Mouse (Mus musculus) kidney, postnatal 0 days (tissue): ENCODE data around the gene Cenpc1. TPM values are rescaled to one million over a fixed set of nuclear protein-coding genes. Genes with fewer than 3 reads are reported as not detected.
A peak's percentile ranks its signal among the peaks of the same experiment; 100 is the strongest.

Experiments used
- ATAC-seq: fragments of 200-750 bp; cut with Nextera tagmentation; replicated peaks from 2 replicates; pipeline ENCODE4 v1.8.0; 2017; ENCODE audit warnings: low read depth, moderate number of reproducible peaks, moderate TSS enrichment, moderate library complexity; ENCODE audit not compliant: low FRiP score
- DNase-seq: peaks from one replicate; pipeline ENCODE4 v3.0.0-alpha.2; 2016; ENCODE audit warnings: low spot score
- H3K27ac ChIP-seq: fragments of 300-500 bp; sonication (generic); 2 replicates; pipeline ENCODE4 v1.5.1; 2014; ENCODE audit warnings: mild to moderate bottlenecking
- H3K27me3 ChIP-seq: fragments of 300-500 bp; sonication (generic); 2 replicates; pipeline ENCODE4 v1.6.1; 2014; ENCODE audit warnings: low read length, mixed read lengths; ENCODE audit not compliant: insufficient read depth
- H3K36me3 ChIP-seq: fragments of 300-500 bp; sonication (generic); 2 replicates; pipeline ENCODE4 v1.6.1; 2014; ENCODE audit warnings: low read length, mixed read lengths; ENCODE audit not compliant: insufficient read depth
- H3K4me1 ChIP-seq: fragments of 300-500 bp; sonication (generic); replicated peaks from 2 replicates; pipeline ENCODE4 v1.6.1; 2014; ENCODE audit warnings: antibody characterized with exemption, low read length, mixed read lengths; ENCODE audit not compliant: insufficient read depth
- H3K4me2 ChIP-seq: fragments of 300-500 bp; sonication (generic); 2 replicates; pipeline ENCODE4 v1.6.1; 2014; ENCODE audit warnings: mild to moderate bottlenecking, low read length, moderate library complexity, mixed read lengths
- H3K4me3 ChIP-seq: fragments of 300-500 bp; sonication (generic); replicated peaks from 2 replicates; pipeline ENCODE4 v1.5.1; 2014; ENCODE audit warnings: low read depth, low read length
- H3K9ac ChIP-seq: fragments of 300-500 bp; sonication (generic); 2 replicates; pipeline ENCODE4 v1.6.1; 2014; ENCODE audit warnings: low read depth, low read length
- H3K9me3 ChIP-seq: fragments of 300-500 bp; sonication (generic); replicated peaks from 2 replicates; pipeline ENCODE4 v1.6.1; 2016; ENCODE audit warnings: low read length, inconsistent platforms, mixed read lengths
- CTCF ChIP-seq: IDR thresholded peaks from 2 replicates; pipeline ENCODE4 v1.5.1; 2016; ENCODE audit warnings: antibody characterized with exemption, low read depth, mild to moderate bottlenecking, moderate library complexity
- WGBS: fragments of 180-500 bp; shearing (Covaris S2); extraction: QIAGEN DNeasy Blood & Tissue Kit; methylation state at CpG from one replicate; pipeline ENCODE4 v1.1.7; 2014; 5-methylcytosine and 5-hydroxymethylcytosine counted together
- polyA plus RNA-seq: library from polyadenylated mRNA; unstranded; fragments of >200 nt; fragmentation: Nextera tagmentation; extraction: Ambion mirVana; gene quantifications from 2 replicates; pipeline ENCODE4 v1.2.1, GENCODE M21; 2015

Cenpc1 gene
- polyA plus RNA-seq, 1 experiment from 2014 or later = 20.2 TPM

DNA sequence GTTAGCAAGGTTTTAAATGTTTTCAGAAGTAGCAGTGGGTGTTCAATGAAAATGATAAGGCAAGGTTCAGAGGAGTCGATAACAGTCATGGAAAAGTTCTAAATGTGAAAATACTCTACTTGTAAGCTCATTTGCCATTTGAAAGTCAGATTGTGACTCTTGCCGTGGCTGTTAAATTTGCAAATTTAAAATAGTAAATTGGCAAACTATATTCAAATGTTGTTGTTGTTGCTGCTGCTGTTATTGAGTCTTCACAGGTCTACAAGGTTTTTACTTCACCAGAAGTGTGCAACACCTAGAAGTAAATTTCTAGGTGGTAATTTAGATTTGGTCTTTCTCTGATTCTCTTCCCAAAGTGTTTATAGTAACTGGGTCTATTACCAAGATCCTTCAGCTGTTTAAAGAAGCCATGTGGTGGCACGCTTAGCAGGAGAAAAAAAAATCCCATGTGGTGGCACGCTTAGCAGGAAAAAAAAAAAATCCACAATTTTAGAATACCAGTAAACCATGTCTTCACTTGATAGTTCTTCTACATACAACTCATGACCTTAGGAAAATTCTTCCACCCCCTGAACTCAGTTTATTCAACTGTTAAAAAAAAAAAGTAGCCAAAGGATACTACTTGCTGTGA lies 7.5 kb upstream of the Cenpc1 start:
- 86% methylated on average over 4 of the region's 4 CpGs for WGBS
- no peak for TF ChIP-seq CTCF
- no peak for DNase-seq
- no peaks in the 10 kb centered on the region for H3K27me3 ChIP-seq
- H3K9ac ChIP-seq = no peak overlapping the region
- H3K4me1 ChIP-seq = no peaks in the 10 kb centered on the region
- no peak overlapping the region for H3K4me3 ChIP-seq
- H3K4me2 ChIP-seq = no peak overlapping the region
- no peak for ATAC-seq
- no peaks in the 10 kb centered on the region for H3K9me3 ChIP-seq
- H3K27ac ChIP-seq = no peak overlapping the region
- H3K36me3 ChIP-seq = no peaks in the 10 kb centered on the region

DNA sequence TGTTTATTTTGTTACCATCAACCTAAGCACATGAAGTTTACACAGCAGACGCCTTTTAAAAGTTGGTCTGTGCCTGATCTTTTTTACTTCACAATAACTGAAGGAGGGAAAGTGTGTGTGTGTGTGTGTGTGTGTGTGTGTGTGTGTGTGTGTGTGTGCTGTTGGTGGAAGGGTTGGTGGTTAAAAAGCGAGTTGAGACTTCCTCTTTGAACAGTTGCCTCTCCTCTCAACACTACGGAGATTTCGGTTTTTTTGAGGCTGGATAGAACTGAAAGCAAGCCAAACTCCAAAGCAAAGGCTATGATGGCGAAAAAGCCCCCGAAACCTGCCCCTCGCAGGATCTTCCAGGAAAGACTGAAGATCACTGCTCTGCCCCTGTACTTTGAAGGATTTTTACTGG lies 6.2 kb upstream of the Cenpc1 start, which contains the start of gene Stap1:
Gene Stap1 (plus strand): TSS at position 209 of the 400 bp plus-strand sequence.
- no peak for ATAC-seq
- H3K4me2 ChIP-seq = no peak within 1 kb of the TSS
- no peaks in the 10 kb centered on the region for H3K36me3 ChIP-seq
- H3K4me3 ChIP-seq = no peak within 1 kb of the TSS
- H3K9me3 ChIP-seq = no peaks in the 10 kb centered on the region
- H3K9ac ChIP-seq = no peak within 1 kb of the TSS
- 75% methylated on average over 7 of the region's 7 CpGs for WGBS
- H3K27me3 ChIP-seq = no peaks in the 10 kb centered on the region
- no peak for DNase-seq
- TF ChIP-seq CTCF = no peak
- H3K27ac ChIP-seq = no peak within 1 kb of the TSS
- no peaks in the 10 kb centered on the region for H3K4me1 ChIP-seq

DNA sequence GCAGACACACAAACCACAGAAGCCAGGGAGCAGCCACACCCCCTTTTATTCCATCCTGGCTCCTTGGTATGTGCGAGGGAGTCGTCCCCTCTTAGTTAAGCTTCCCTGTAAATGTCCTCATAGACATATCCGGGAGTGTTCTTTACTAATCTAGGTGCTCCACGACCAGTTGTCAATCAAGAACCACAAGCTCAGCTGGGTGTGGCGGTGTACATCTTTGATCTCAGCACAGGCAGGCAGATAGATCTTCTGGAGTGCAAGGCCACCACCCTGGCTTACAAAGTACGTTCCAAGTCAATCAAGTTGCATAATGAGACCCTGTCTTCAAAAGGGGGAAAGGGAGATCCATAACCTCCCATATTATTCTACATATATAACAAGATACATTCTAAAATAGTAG lies 3.7 kb upstream of the Cenpc1 start:
- WGBS = 75% methylated on average over 6 of the region's 6 CpGs

DNA sequence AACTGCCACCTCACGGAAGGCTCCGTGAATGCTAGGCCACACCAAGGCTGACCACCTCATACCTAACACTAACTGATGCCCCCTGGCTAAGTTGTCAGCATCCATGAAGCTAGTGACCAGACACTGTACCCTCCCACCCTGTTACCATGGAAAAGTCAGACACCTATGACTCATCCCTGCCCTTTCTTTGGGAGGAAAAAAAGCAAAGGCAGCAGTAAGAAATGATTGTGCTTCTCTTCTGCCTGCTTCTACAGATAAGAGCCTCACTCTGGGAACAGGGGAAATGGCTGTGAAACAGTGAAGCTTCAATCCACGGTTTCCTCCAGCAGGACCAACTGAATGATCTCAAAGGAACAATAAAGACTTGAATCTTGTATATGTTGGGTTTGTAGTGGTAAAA lies 3.1 kb upstream of the Cenpc1 start:
- DNase-seq = no peak
- Histone ChIP-seq H3K4me3 (no peak overlapping the region), H3K9me3 (no peaks in the 10 kb centered on the region), H3K27me3 (no peaks in the 10 kb centered on the region), H3K27ac (no peak overlapping the region), H3K4me1 (no peaks in the 10 kb centered on the region), H3K36me3 (no peaks in the 10 kb centered on the region), H3K4me2 (no peak overlapping the region), H3K9ac (no peak overlapping the region)
- ATAC-seq = no peak
- TF ChIP-seq CTCF = no peak
- 83% methylated on average over 3 of the region's 3 CpGs for WGBS

More for the DNA sequence above, 3.7 kb upstream of the Cenpc1 start:
- H3K27me3 ChIP-seq = no peaks in the 10 kb centered on the region
- no peak overlapping the region for H3K4me3 ChIP-seq
- H3K4me1 ChIP-seq = no peaks in the 10 kb centered on the region
- no peak overlapping the region for H3K4me2 ChIP-seq
- H3K27ac ChIP-seq = no peak overlapping the region
- H3K36me3 ChIP-seq = no peaks in the 10 kb centered on the region
- no peaks in the 10 kb centered on the region for H3K9me3 ChIP-seq
- no peak overlapping the region for H3K9ac ChIP-seq
- no peak for TF ChIP-seq CTCF
- no peak for ATAC-seq
- DNase-seq = no peak

DNA sequence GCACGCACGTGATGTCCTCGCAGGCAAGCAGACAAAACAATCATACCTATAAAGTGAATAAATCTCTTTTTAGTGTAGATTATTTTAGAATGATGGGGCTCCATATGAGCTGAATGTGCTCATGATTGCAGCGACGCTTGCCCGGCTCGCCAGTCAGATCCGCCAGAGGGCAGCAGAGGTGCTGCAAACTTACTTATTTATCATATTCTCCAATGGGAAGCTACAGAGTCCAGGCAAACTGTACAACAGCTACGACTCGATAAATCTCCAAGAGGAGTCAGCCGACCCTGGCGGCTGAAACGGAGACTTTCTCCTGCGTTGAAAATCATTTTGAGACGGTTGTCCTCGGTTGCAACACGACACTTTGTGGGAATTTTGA lies 1.2 kb upstream of the Cenpc1 start:
- ATAC-seq = peak; percentile 30; the same call in 1 of the 2 replicates
- peak; percentile 94 for DNase-seq
- under 1% methylated on average over 17 of the region's 17 CpGs for WGBS

DNA sequence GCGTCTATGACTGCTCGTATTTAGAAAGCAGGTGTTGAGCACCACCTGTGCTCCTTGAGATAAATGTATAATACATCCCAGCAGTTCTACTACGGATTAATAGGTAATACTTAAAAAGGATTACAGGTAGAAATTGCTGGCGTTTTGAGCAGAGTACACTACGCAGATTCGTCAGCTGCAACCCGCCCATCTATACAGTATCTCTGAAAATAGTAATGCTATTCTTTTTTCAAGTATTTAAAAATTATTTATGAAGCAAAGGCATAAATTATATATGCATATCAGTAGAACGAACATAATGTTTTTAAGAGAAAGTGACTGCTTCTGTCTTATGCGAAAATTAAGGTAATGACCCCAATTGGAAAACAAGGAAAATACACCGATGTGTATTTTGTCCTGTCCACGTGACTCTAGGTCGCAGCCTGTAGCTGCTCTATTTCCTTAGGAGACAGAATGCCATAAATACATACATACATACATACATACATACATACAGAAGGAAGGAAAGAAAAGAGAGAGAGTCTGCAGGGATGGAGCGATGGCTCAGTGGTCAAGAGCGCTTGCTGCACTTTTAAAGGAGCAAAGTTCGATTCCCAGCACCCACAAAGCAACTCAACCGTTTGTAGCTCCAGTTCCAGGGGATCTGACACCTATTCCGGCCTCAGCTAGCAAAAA lies 630 bp upstream of the Cenpc1 start:
- peak; percentile 60; the same call in 1 of the 2 replicates for ATAC-seq
- peak overlapping the region; percentile 80 for H3K4me3 ChIP-seq
- no peak for DNase-seq
- 0 out of 2 replicates have a peak overlapping the region, but pooled peaks have one; percentile 14 for H3K9ac ChIP-seq
- no peaks in the 10 kb centered on the region for H3K9me3 ChIP-seq
- no peaks in the 10 kb centered on the region for H3K36me3 ChIP-seq
- H3K27ac ChIP-seq = peak overlapping the region; percentile 78
- no peaks in the 10 kb centered on the region for H3K27me3 ChIP-seq
- 2% methylated on average over 17 of the region's 17 CpGs for WGBS
- peak overlapping the region; percentile 56 for H3K4me2 ChIP-seq
- H3K4me1 ChIP-seq = no peaks in the 10 kb centered on the region
- no peak for TF ChIP-seq CTCF

More for the DNA sequence above, 1.2 kb upstream of the Cenpc1 start:
- TF ChIP-seq CTCF = peak; percentile 89
- no peaks in the 10 kb centered on the region for H3K9me3 ChIP-seq
- H3K27ac ChIP-seq = peak overlapping the region; percentile 19; the same call in 1 of the 2 replicates
- H3K4me3 ChIP-seq = peak overlapping the region; percentile 80
- no peaks in the 10 kb centered on the region for H3K4me1 ChIP-seq
- no peaks in the 10 kb centered on the region for H3K27me3 ChIP-seq
- 0 out of 2 replicates have a peak overlapping the region, but pooled peaks have one; percentile 14 for H3K9ac ChIP-seq
- H3K4me2 ChIP-seq = peak overlapping the region; percentile 56
- H3K36me3 ChIP-seq = no peaks in the 10 kb centered on the region
